Mouse (Mus musculus) G1E (cell line): ENCODE data around the gene Dnm3. TPM values are rescaled to one million over a fixed set of nuclear protein-coding genes. Genes with fewer than 3 reads are reported as not detected.
"Not testable (repeated sequence)": the region's sequence is repeated elsewhere in the genome, so short reads cannot be mapped to it uniquely, and the experiment has no call there.

Source experiments
- ATAC-seq: 2 replicates; pipeline ENCODE4 v1.8.0; 2016; ENCODE audit warnings: mild to moderate bottlenecking; ENCODE audit not compliant: insufficient number of reproducible peaks, poor library complexity, low FRiP score, severe bottlenecking; ENCODE audit errors: extremely low read depth
- DNase-seq: peaks from one replicate; pipeline ENCODE4 v3.0.0; 2012; ENCODE audit warnings: low spot score
- H3K27me3 ChIP-seq: 2 replicates; pipeline ENCODE4 v1.6.1; 2012; ENCODE audit warnings: mild to moderate bottlenecking, low read length, inconsistent platforms; ENCODE audit not compliant: insufficient read depth
- H3K36me3 ChIP-seq: replicated peaks from 2 replicates; pipeline ENCODE3; 2012; ENCODE audit warnings: mild to moderate bottlenecking, inconsistent platforms
- H3K4me1 ChIP-seq: 2 replicates; pipeline ENCODE4 v1.6.1; 2012; ENCODE audit warnings: low read depth, low read length, inconsistent platforms, mixed read lengths; ENCODE audit not compliant: insufficient read depth
- H3K4me3 ChIP-seq: 2 replicates; pipeline ENCODE4 v1.5.1; 2012; ENCODE audit warnings: low read depth, mild to moderate bottlenecking, inconsistent platforms, low read length, moderate library complexity, mixed read lengths
- H3K9me3 ChIP-seq: replicated peaks from 2 replicates; pipeline ENCODE4 v1.6.1; 2012; ENCODE audit warnings: inconsistent platforms
- CTCF ChIP-seq: IDR thresholded peaks from 2 replicates; pipeline ENCODE4 v1.5.1; 2012; ENCODE audit warnings: low read depth, low read length, inconsistent platforms, mixed read lengths
- GATA1 ChIP-seq: IDR thresholded peaks from 2 replicates; pipeline ENCODE4 v1.6.1; 2012; ENCODE audit warnings: borderline replicate concordance, low read length, inconsistent platforms, mixed read lengths
- GATA2 ChIP-seq: IDR thresholded peaks from 2 replicates; pipeline ENCODE4 v1.6.1; 2012; ENCODE audit warnings: low read depth, low read length, inconsistent platforms, borderline replicate concordance
- POLR2AphosphoS5 ChIP-seq: IDR thresholded peaks from 2 replicates; pipeline ENCODE4 v1.6.1; 2012; ENCODE audit warnings: low read depth, low read length, inconsistent platforms; ENCODE audit not compliant: insufficient replicate concordance
- TAL1 ChIP-seq: conservative IDR thresholded peaks from 2 replicates; pipeline ENCODE4 v1.6.1; 2012; ENCODE audit warnings: low read depth, low read length, inconsistent platforms, mixed read lengths
- polyA plus RNA-seq: library from polyadenylated mRNA; stranded (reverse); fragments of >175 nt; gene quantifications from 2 replicates; pipeline ENCODE4 v1.2.3, GENCODE M21; 2012
- total RNA-seq, 2 experiments: library from RNA; stranded (forward) in 1 of 2; stranded (reverse) in 1 of 2; fragments of 200-1000 nt in 1 of 2; fragments of >200 nt in 1 of 2; fragmentation: Nextera tagmentation in 1 of 2; gene quantifications; 2 replicates each; pipeline ENCODE4 v1.2.3; 2014 to 2017

Gene Dnm3
- total and polyA plus RNA-seq, 3 experiments: 0.27 to 0.66 TPM; not detected in 1

GRCm38 (mm10) chr1:162413791-162414190 is 64.0 kb downstream of the Dnm3 start:
- DNase-seq (no peak), ATAC-seq (no peak)

GRCm38 (mm10) chr1:162412787-162413429 is 64.9 kb downstream of the Dnm3 start:
- no peak for ATAC-seq
- H3K9me3 ChIP-seq: no peaks in the 10 kb centered on the region
- TF ChIP-seq POLR2AphosphoS5: no peak
- TF ChIP-seq GATA2: no peak
- no peak for TF ChIP-seq TAL1
- no peak for TF ChIP-seq GATA1
- no peak for TF ChIP-seq CTCF
- no peaks in the 10 kb centered on the region for H3K4me1 ChIP-seq
- no peaks in the 10 kb centered on the region for H3K36me3 ChIP-seq
- no peak overlapping the region for H3K4me3 ChIP-seq
- H3K27me3 ChIP-seq: peaks cover 7% of the 10 kb centered on the region
- no peak for DNase-seq

More at GRCm38 (mm10) chr1:162413791-162414190, 64.0 kb downstream of the Dnm3 start:
- no peak overlapping the region for H3K4me3 ChIP-seq
- TF ChIP-seq GATA1 (no peak), TAL1 (no peak), GATA2 (no peak), POLR2AphosphoS5 (no peak), CTCF (no peak)
- no peaks in the 10 kb centered on the region for H3K9me3 ChIP-seq
- no peaks in the 10 kb centered on the region for H3K36me3 ChIP-seq
- H3K4me1 ChIP-seq: no peaks in the 10 kb centered on the region
- H3K27me3 ChIP-seq: peaks cover 7% of the 10 kb centered on the region

GRCm38 (mm10) chr1:162410207-162410965 is 67.4 kb downstream of the Dnm3 start:
- no peaks in the 10 kb centered on the region for H3K9me3 ChIP-seq
- H3K4me1 ChIP-seq: no peaks in the 10 kb centered on the region
- H3K4me3 ChIP-seq: no peak overlapping the region
- no peak for ATAC-seq
- peaks cover 7% of the 10 kb centered on the region for H3K27me3 ChIP-seq
- no peak for DNase-seq
- no peak for TF ChIP-seq GATA1
- TF ChIP-seq TAL1: no peak
- no peak for TF ChIP-seq GATA2
- TF ChIP-seq CTCF: no peak
- TF ChIP-seq POLR2AphosphoS5: no peak
- no peaks in the 10 kb centered on the region for H3K36me3 ChIP-seq

GRCm38 (mm10) chr1:162394549-162394948 is 83.3 kb downstream of the Dnm3 start:
- 0 out of 2 replicates have a peak, but pooled peaks cover 2% of the 10 kb centered on the region for H3K27me3 ChIP-seq
- no peaks in the 10 kb centered on the region for H3K36me3 ChIP-seq
- DNase-seq: no peak
- H3K4me3 ChIP-seq: no peak overlapping the region
- TF ChIP-seq GATA2: no peak
- no peak for TF ChIP-seq POLR2AphosphoS5
- TF ChIP-seq GATA1: no peak
- no peak for TF ChIP-seq TAL1
- TF ChIP-seq CTCF: no peak
- no peaks in the 10 kb centered on the region for H3K9me3 ChIP-seq
- ATAC-seq: no peak
- H3K4me1 ChIP-seq: no peaks in the 10 kb centered on the region

- Histone ChIP-seq H3K4me1 (no peaks in the 10 kb centered on the region), H3K36me3 (no peaks in the 10 kb centered on the region), H3K4me3 (no peak overlapping the region), H3K9me3 (no peaks in the 10 kb centered on the region), H3K27me3 (no peaks in the 10 kb centered on the region)
- ATAC-seq: no peak
- DNase-seq: no peak
- TF ChIP-seq TAL1 (no peak), GATA1 (no peak), GATA2 (no peak), CTCF (no peak), POLR2AphosphoS5 (no peak)
Measured at GRCm38 (mm10) chr1:162388442-162389165, 89.2 kb downstream of the Dnm3 start.

GRCm38 (mm10) chr1:162373068-162373467 is 104.8 kb downstream of the Dnm3 start:
- not testable (repeated sequence) for H3K4me1 ChIP-seq, DNase-seq, H3K27me3 ChIP-seq, H3K4me3 ChIP-seq, H3K36me3 ChIP-seq, H3K9me3 ChIP-seq, ATAC-seq
